Mouse (Mus musculus): ENCODE measurements around the gene Scrn1.

Scrn1 gene

GRCm38 (mm10) chr6:54565665-54566545, at the start of gene Scrn1:
Gene Scrn1, minus strand, starts transcription at chr6:54566489.
- DNase-seq (ENCODE audit: low spot score) = peak; percentile 79

- no peak for DNase-seq (ENCODE audit: low spot score)
Observed at GRCm38 (mm10) chr6:54606241-54606640, 40.0 kb upstream of the Scrn1 start.

GRCm38 (mm10) chr6:54604001-54604715, 37.9 kb upstream of the Scrn1 start:
- DNase-seq (ENCODE audit: low spot score) = no peak

GRCm38 (mm10) chr6:54602891-54603290, 36.6 kb upstream of the Scrn1 start:
- DNase-seq (ENCODE audit: low spot score) = no peak

- no peak for DNase-seq (ENCODE audit: low spot score)
Observed at GRCm38 (mm10) chr6:54600681-54601347, 34.5 kb upstream of the Scrn1 start.

GRCm38 (mm10) chr6:54597711-54598110, 31.4 kb upstream of the Scrn1 start:
- no peak for DNase-seq (ENCODE audit: low spot score)

- DNase-seq (ENCODE audit: low spot score) = no peak
Observed at GRCm38 (mm10) chr6:54597208-54597607, 30.9 kb upstream of the Scrn1 start, which contains the start of gene Fkbp14. Gene Fkbp14, minus strand, starts transcription at chr6:54597308.

GRCm38 (mm10) chr6:54595330-54595878, 29.1 kb upstream of the Scrn1 start:
- DNase-seq (ENCODE audit: low spot score) = peak; percentile 34

GRCm38 (mm10) chr6:54594469-54595329, 28.4 kb upstream of the Scrn1 start, which contains the start of gene Plekha8:
Gene Plekha8, plus strand, starts transcription at chr6:54595111.
- peak; percentile 94 for DNase-seq (ENCODE audit: low spot score)

GRCm38 (mm10) chr6:54593766-54594468, 27.6 kb upstream of the Scrn1 start:
- no peak for DNase-seq (ENCODE audit: low spot score)

GRCm38 (mm10) chr6:54592938-54593535, 26.7 kb upstream of the Scrn1 start:
- DNase-seq (ENCODE audit: low spot score) = peak; percentile 93

- no peak for DNase-seq (ENCODE audit: low spot score)
Observed at GRCm38 (mm10) chr6:54591778-54592177, 25.5 kb upstream of the Scrn1 start.

GRCm38 (mm10) chr6:54590691-54591090, 24.4 kb upstream of the Scrn1 start:
- no peak for DNase-seq (ENCODE audit: low spot score)

- no peak for DNase-seq (ENCODE audit: low spot score)
Observed at GRCm38 (mm10) chr6:54588212-54588611, 21.9 kb upstream of the Scrn1 start.

- no peak for DNase-seq (ENCODE audit: low spot score)
Observed at GRCm38 (mm10) chr6:54587683-54588082, 21.4 kb upstream of the Scrn1 start.

GRCm38 (mm10) chr6:54586911-54587310, 20.6 kb upstream of the Scrn1 start:
- no peak for DNase-seq (ENCODE audit: low spot score)

GRCm38 (mm10) chr6:54586175-54586574, 19.9 kb upstream of the Scrn1 start:
- DNase-seq (ENCODE audit: low spot score) = peak; percentile 80

- DNase-seq (ENCODE audit: low spot score) = no peak
Observed at GRCm38 (mm10) chr6:54573218-54573955, 7.1 kb upstream of the Scrn1 start.

- DNase-seq (ENCODE audit: low spot score) = no peak
Observed at GRCm38 (mm10) chr6:54569776-54570175, 3.5 kb upstream of the Scrn1 start.
